Mouse (Mus musculus) lung, postnatal 0 days (tissue): ENCODE measurements around the gene Impdh1.
A peak's percentile ranks its signal among the peaks of the same experiment; 100 is the strongest.

ENCODE experiments used
- CTCF ChIP-seq: IDR thresholded peaks from 2 replicates; pipeline ENCODE4 v1.5.1; 2016; ENCODE audit warnings: antibody characterized with exemption, mild to moderate bottlenecking
- EP300 ChIP-seq: IDR thresholded peaks from 2 replicates; pipeline ENCODE4 v1.6.1; 2016; ENCODE audit warnings: antibody characterized with exemption, mild to moderate bottlenecking, control low read depth

GRCm38 (mm10) chr6:29170952-29171388, 45.2 kb downstream of the Impdh1 start:
- peak; percentile 94 for TF ChIP-seq CTCF
- TF ChIP-seq EP300: no peak
